Mouse (Mus musculus): ENCODE measurements around the gene Plekhg1. TPM values are rescaled to one million over a fixed set of nuclear protein-coding genes. Genes with fewer than 3 reads are reported as not detected.

Gene Plekhg1
- polyA plus RNA-seq, 1 experiment from 2014 or later = 6.0 TPM

DNA sequence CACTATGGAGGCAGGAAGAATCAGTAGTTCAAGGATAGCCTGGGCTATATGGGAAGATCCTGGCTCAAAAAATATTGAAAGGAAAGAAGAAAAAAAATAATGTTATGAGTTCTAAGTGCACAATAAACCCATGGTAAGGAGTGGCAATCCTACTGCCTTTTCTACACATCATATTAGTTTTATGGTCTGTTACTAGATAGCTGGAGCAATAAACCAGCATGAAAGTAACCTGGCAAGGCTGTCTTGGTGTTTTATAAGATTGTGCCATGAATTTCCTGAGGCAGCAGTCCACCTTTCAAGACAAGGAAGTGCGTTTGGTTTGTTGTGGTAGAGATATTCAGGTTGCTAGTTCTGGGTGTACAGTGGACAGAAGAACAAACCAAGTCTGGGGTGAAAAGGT is 9.4 kb downstream of the Plekhg1 start:
- Histone ChIP-seq H3K9ac (replicated peaks; ENCODE audit: low read depth) (no peak overlapping the region), H3K36me3 (ENCODE audit: insufficient read depth, low read length) (no peaks in the 10 kb centered on the region), H3K27me3 (replicated peaks; ENCODE audit: insufficient read depth, low read length) (no peaks in the 10 kb centered on the region), H3K4me1 (ENCODE audit: insufficient read depth, low read depth, low read length) (no peaks in the 10 kb centered on the region), H3K9me3 (ENCODE audit: low read length) (no peaks in the 10 kb centered on the region), H3K27ac (ENCODE audit: low read length) (no peak overlapping the region), H3K4me2 (replicated peaks; ENCODE audit: low read depth, low read length) (no peak overlapping the region), H3K4me3 (ENCODE audit: low read depth, low read length) (no peak overlapping the region)
- no peak for DNase-seq (ENCODE audit: low spot score)
- WGBS = 84% methylated on average over 1 of the region's 1 CpGs
- TF ChIP-seq CTCF (IDR thresholded peaks at IDR 0.05) = no peak
- no peak for TF ChIP-seq EP300 (IDR thresholded peaks at IDR 0.05)
- ATAC-seq = no peak

GRCm38 (mm10) chr10:3761992-3762391 is 21.8 kb downstream of the Plekhg1 start:
- no peak overlapping the region for H3K4me2 ChIP-seq (replicated peaks; ENCODE audit: low read depth, low read length)
- H3K9ac ChIP-seq (replicated peaks; ENCODE audit: low read depth) = no peak overlapping the region
- no peak overlapping the region for H3K4me3 ChIP-seq (ENCODE audit: low read depth, low read length)
- TF ChIP-seq EP300 (IDR thresholded peaks at IDR 0.05) = no peak
- TF ChIP-seq CTCF (IDR thresholded peaks at IDR 0.05) = no peak
- H3K36me3 ChIP-seq (ENCODE audit: insufficient read depth, low read length) = no peaks in the 10 kb centered on the region
- no peak for DNase-seq (ENCODE audit: low spot score)
- H3K4me1 ChIP-seq (ENCODE audit: insufficient read depth, low read depth, low read length) = no peaks in the 10 kb centered on the region
- WGBS = 62% methylated on average over 5 of the region's 5 CpGs
- H3K27me3 ChIP-seq (replicated peaks; ENCODE audit: insufficient read depth, low read length) = no peaks in the 10 kb centered on the region
- no peak for ATAC-seq
- H3K27ac ChIP-seq (ENCODE audit: low read length) = no peak overlapping the region
- no peaks in the 10 kb centered on the region for H3K9me3 ChIP-seq (ENCODE audit: low read length)

- H3K36me3 ChIP-seq (ENCODE audit: insufficient read depth, low read length) = no peaks in the 10 kb centered on the region
- DNase-seq (ENCODE audit: low spot score) (no peak), ATAC-seq (0 out of 2 replicates have a peak, but pooled peaks have one; percentile 37)
- no peak overlapping the region for H3K9ac ChIP-seq (replicated peaks; ENCODE audit: low read depth)
- H3K27ac ChIP-seq (ENCODE audit: low read length) = no peak overlapping the region
- TF ChIP-seq CTCF (IDR thresholded peaks at IDR 0.05) (no peak), EP300 (IDR thresholded peaks at IDR 0.05) (no peak)
- no peaks in the 10 kb centered on the region for H3K27me3 ChIP-seq (replicated peaks; ENCODE audit: insufficient read depth, low read length)
- no peaks in the 10 kb centered on the region for H3K4me1 ChIP-seq (ENCODE audit: insufficient read depth, low read depth, low read length)
- H3K4me2 ChIP-seq (replicated peaks; ENCODE audit: low read depth, low read length) = no peak overlapping the region
- 57% methylated on average over 3 of the region's 3 CpGs for WGBS
- no peaks in the 10 kb centered on the region for H3K9me3 ChIP-seq (ENCODE audit: low read length)
- H3K4me3 ChIP-seq (ENCODE audit: low read depth, low read length) = no peak overlapping the region
These were observed 23.0 kb downstream of the Plekhg1 start for GRCm38 (mm10) chr10:3763199-3763598.

GRCm38 (mm10) chr10:3769131-3769530 is 29.0 kb downstream of the Plekhg1 start:
- ATAC-seq (no peak), DNase-seq (ENCODE audit: low spot score) (no peak)
- Histone ChIP-seq H3K4me2 (replicated peaks; ENCODE audit: low read depth, low read length) (no peak overlapping the region), H3K9ac (replicated peaks; ENCODE audit: low read depth) (no peak overlapping the region), H3K4me3 (ENCODE audit: low read depth, low read length) (no peak overlapping the region), H3K9me3 (ENCODE audit: low read length) (no peaks in the 10 kb centered on the region), H3K4me1 (ENCODE audit: insufficient read depth, low read depth, low read length) (no peaks in the 10 kb centered on the region; the same call in 1 of the 2 replicates), H3K27ac (ENCODE audit: low read length) (no peak overlapping the region), H3K27me3 (replicated peaks; ENCODE audit: insufficient read depth, low read length) (no peaks in the 10 kb centered on the region), H3K36me3 (ENCODE audit: insufficient read depth, low read length) (no peaks in the 10 kb centered on the region)
- 56% methylated on average over 5 of the region's 5 CpGs for WGBS
- TF ChIP-seq EP300 (IDR thresholded peaks at IDR 0.05) (no peak), CTCF (IDR thresholded peaks at IDR 0.05) (no peak)

- H3K9ac ChIP-seq (replicated peaks; ENCODE audit: low read depth) = no peak overlapping the region
- ATAC-seq = peak; percentile 67
- WGBS = 55% methylated on average over 2 of the region's 2 CpGs
These were observed 34.2 kb downstream of the Plekhg1 start for GRCm38 (mm10) chr10:3774330-3774729.

GRCm38 (mm10) chr10:3776761-3777160 is 36.6 kb downstream of the Plekhg1 start:
- no peaks in the 10 kb centered on the region for H3K36me3 ChIP-seq (ENCODE audit: insufficient read depth, low read length)
- H3K9ac ChIP-seq (replicated peaks; ENCODE audit: low read depth) = no peak overlapping the region
- WGBS = 87% methylated on average over 2 of the region's 2 CpGs
- TF ChIP-seq CTCF (IDR thresholded peaks at IDR 0.05) (no peak), EP300 (IDR thresholded peaks at IDR 0.05) (no peak)
- ATAC-seq (no peak), DNase-seq (ENCODE audit: low spot score) (no peak)
- no peak overlapping the region for H3K4me2 ChIP-seq (replicated peaks; ENCODE audit: low read depth, low read length)
- no peak overlapping the region for H3K4me3 ChIP-seq (ENCODE audit: low read depth, low read length)
- no peaks in the 10 kb centered on the region for H3K27me3 ChIP-seq (replicated peaks; ENCODE audit: insufficient read depth, low read length)
- H3K27ac ChIP-seq (ENCODE audit: low read length) = no peak overlapping the region
- no peaks in the 10 kb centered on the region for H3K9me3 ChIP-seq (ENCODE audit: low read length)
- no peaks in the 10 kb centered on the region; the same call in 1 of the 2 replicates for H3K4me1 ChIP-seq (ENCODE audit: insufficient read depth, low read depth, low read length)

More at GRCm38 (mm10) chr10:3774330-3774729, 34.2 kb downstream of the Plekhg1 start:
- no peaks in the 10 kb centered on the region for H3K36me3 ChIP-seq (ENCODE audit: insufficient read depth, low read length)
- H3K9me3 ChIP-seq (ENCODE audit: low read length) = no peaks in the 10 kb centered on the region
- no peak overlapping the region for H3K4me2 ChIP-seq (replicated peaks; ENCODE audit: low read depth, low read length)
- TF ChIP-seq CTCF (IDR thresholded peaks at IDR 0.05) (no peak), EP300 (IDR thresholded peaks at IDR 0.05) (peak; percentile 34; the same call in 1 of the 2 replicates)
- no peaks in the 10 kb centered on the region for H3K27me3 ChIP-seq (replicated peaks; ENCODE audit: insufficient read depth, low read length)
- no peak overlapping the region for H3K4me3 ChIP-seq (ENCODE audit: low read depth, low read length)
- H3K4me1 ChIP-seq (ENCODE audit: insufficient read depth, low read depth, low read length) = no peaks in the 10 kb centered on the region; the same call in 1 of the 2 replicates
- no peak overlapping the region for H3K27ac ChIP-seq (ENCODE audit: low read length)
- peak; percentile 59 for DNase-seq (ENCODE audit: low spot score)

- TF ChIP-seq EP300 (IDR thresholded peaks at IDR 0.05) (no peak), CTCF (IDR thresholded peaks at IDR 0.05) (no peak)
- WGBS = 66% methylated on average over 4 of the region's 4 CpGs
- DNase-seq (ENCODE audit: low spot score) = peak; percentile 40
These were observed 45.2 kb downstream of the Plekhg1 start for GRCm38 (mm10) chr10:3785362-3785761.

More at GRCm38 (mm10) chr10:3785362-3785761, 45.2 kb downstream of the Plekhg1 start:
- Histone ChIP-seq H3K4me3 (ENCODE audit: low read depth, low read length) (no peak overlapping the region), H3K36me3 (ENCODE audit: insufficient read depth, low read length) (no peaks in the 10 kb centered on the region), H3K4me2 (replicated peaks; ENCODE audit: low read depth, low read length) (no peak overlapping the region), H3K27me3 (replicated peaks; ENCODE audit: insufficient read depth, low read length) (no peaks in the 10 kb centered on the region), H3K9ac (replicated peaks; ENCODE audit: low read depth) (no peak overlapping the region), H3K9me3 (ENCODE audit: low read length) (no peaks in the 10 kb centered on the region), H3K27ac (ENCODE audit: low read length) (no peak overlapping the region), H3K4me1 (ENCODE audit: insufficient read depth, low read depth, low read length) (0 out of 2 replicates have a peak, but pooled peaks cover 2% of the 10 kb centered on the region)
- ATAC-seq = no peak

Data from lung, postnatal 0 days (tissue).